Mouse (Mus musculus): ENCODE measurements around the gene Agpat4.

- TF ChIP-seq POLR2A (IDR thresholded peaks at IDR 0.05; ENCODE audit: borderline replicate concordance, insufficient read depth, low read length) (no peak), CTCF (IDR thresholded peaks at IDR 0.05; ENCODE audit: borderline replicate concordance, insufficient read depth, low read depth, low read length) (no peak)
Observed at GRCm38 (mm10) chr17:12171666-12172065, 53.2 kb downstream of the Agpat4 start.

Measured in cerebellum, adult 2 months (tissue).